Mouse (Mus musculus) mesoderm, embryonic 11.5 days (tissue): ENCODE measurements around the gene Nfam1.
A peak's percentile ranks its signal among the peaks of the same experiment; 100 is the strongest.

Source experiments
- DNase-seq: peaks from one replicate; pipeline ENCODE4 v3.0.0-alpha.2; 2012; ENCODE audit warnings: low read depth, low spot score

Gene Nfam1

GRCm38 (mm10) chr15:83038812-83039211 is 5.7 kb upstream of the Nfam1 start:
- DNase-seq, result no peak

- peak; percentile 88 for DNase-seq
Measured at GRCm38 (mm10) chr15:83037755-83038483, 4.8 kb upstream of the Nfam1 start.

GRCm38 (mm10) chr15:83036900-83037519 is 3.9 kb upstream of the Nfam1 start:
- no peak for DNase-seq

- DNase-seq, result no peak
Measured at GRCm38 (mm10) chr15:83036089-83036488, 3.0 kb upstream of the Nfam1 start.

DNA sequence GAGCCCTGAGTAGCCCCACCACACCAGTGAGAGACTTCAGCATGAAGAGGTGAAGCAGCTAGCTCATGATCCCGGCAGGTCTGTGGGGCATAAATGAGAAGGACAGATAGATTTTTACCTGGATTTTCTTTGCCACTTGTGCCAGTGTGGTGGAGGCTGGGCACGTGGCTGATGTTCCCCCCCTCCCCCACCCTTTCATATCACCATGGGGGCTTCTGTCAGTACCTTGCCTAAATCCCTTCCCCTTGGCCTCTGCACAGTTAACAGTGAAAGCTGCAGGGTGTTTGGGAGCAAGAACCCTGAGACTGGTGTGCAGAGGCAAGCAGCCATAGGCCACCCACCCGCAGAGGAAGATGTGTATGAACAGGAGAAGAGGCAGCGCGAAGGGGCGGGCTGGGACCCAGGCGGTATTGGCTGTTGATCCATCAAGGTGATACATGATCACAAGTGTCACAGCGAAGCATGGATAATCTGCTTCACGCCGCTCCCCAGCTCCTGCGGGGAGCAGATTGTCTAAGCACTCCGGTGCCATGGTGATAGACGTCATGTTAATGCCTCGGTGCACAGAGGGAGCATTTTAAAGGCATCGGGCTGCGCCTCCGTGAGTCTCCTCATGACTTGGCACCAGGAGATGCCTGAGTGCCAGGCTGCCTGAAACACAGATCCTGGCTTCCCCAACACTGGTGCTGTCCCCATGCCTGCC is 1.3 kb upstream of the Nfam1 start:
- DNase-seq, result peak; percentile 67

DNA sequence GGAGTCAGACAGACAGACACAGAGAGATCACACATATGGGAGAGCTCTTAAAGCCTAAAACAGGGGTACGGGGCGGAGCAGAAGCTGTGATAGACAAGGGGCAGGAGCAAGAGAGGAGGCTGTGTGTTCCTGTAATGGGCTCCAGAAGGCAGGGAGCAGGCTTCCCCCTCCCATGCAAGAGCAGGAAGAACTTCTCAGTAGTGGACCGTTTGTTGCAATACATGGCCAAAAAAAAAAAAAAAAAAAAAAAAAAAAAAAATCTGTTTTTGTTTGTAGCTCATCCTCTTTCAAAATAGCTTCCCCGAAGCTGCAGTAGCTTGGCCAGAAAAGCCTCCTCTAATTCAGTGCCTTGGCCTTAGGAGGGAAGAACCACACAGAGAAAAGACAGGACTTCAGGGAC is 2.2 kb downstream of the Nfam1 start:
- no peak for DNase-seq

GRCm38 (mm10) chr15:83029725-83030718 is 3.1 kb downstream of the Nfam1 start:
- DNase-seq, result no peak

GRCm38 (mm10) chr15:83026129-83026528 is 7.0 kb downstream of the Nfam1 start:
- DNase-seq, result no peak

- DNase-seq, result peak; percentile 66
Measured at GRCm38 (mm10) chr15:83025041-83025760, 7.9 kb downstream of the Nfam1 start.

- no peak for DNase-seq
Measured at GRCm38 (mm10) chr15:83022947-83023346, 10.2 kb downstream of the Nfam1 start.

DNA sequence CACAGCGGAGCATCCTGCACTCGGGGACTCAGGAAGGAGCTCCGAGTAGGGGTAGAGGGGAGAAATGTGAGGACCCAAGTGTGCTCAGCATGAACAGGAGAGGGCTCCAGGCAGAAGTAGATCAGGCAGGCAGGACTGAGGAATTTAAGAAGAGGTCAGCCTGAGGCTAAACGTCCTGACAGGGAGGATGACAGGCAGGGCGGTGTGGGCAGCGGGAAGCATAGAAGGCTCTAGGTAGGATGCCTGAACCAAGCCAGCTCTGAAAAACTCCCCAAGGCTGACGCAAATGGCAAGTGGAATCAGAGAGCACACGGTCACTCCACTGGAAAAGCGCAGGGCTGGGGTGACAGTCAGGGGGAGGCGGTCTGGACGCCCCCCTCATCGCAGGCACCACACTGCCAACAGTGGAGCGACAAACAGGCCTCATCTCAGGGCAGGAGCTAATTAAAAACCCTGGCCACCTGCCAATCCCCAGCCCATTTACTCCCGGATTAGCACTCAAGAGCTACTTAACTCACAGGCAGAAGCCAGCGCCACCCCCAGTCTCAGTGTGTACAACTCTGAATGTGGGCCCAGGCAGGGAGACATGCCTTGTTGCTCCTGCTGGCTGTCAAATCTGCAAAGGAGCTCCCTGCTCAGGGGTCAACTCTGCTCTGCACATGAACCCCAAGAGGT is 22.0 kb downstream of the Nfam1 start:
- no peak for DNase-seq

DNA sequence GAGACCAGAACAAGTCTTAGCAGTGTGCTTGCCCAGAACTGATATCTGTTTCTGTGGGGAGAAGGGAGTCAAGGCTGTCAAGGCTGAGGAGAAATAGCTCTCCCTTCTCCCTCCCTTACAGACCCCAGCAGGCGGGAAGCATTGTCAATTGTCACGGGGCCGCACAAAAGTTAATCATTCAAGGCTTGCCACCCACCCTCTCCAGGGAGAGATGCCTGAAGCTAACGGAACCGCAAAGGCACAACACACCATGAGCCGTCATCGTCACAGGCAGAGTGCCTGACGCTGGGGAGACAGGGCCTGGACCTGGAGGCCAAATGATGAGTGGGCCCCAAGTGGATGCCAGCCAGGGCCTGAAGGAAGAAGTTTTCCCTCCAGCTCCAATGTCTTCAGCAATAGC is 22.7 kb downstream of the Nfam1 start:
- no peak for DNase-seq

- DNase-seq, result no peak
Measured at GRCm38 (mm10) chr15:83009532-83009931, 23.6 kb downstream of the Nfam1 start.

- DNase-seq, result no peak
Measured at GRCm38 (mm10) chr15:83008761-83009423, 24.2 kb downstream of the Nfam1 start.

DNA sequence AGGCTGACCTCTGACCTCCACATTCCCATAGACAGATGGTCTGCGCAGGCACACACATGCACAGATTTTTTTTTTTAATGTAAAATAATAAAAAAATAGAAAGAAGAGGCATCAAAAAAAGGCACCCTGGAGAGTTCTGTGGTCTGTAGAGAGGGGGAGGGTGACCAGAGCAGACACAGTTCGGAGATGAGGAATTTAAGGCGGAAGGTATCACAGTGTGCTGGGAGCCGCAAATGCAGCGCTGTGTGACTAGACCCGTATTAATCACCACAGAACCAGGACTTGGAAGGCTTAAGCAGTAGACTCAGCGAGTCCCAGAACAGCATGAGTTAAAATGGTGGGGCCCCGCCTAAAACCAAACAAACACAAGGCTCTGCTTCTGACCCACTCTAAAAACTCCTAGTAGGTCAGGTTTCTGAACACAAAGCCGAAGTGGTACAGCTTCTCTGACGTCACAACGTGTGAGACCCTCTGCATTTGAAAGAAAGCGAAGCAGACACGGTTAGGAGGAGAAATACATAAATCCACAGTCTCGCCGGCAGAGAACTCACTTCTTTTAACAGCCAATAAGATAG is 25.7 kb downstream of the Nfam1 start:
- DNase-seq, result no peak

GRCm38 (mm10) chr15:83002665-83003548 is 30.2 kb downstream of the Nfam1 start:
- DNase-seq, result no peak

DNA sequence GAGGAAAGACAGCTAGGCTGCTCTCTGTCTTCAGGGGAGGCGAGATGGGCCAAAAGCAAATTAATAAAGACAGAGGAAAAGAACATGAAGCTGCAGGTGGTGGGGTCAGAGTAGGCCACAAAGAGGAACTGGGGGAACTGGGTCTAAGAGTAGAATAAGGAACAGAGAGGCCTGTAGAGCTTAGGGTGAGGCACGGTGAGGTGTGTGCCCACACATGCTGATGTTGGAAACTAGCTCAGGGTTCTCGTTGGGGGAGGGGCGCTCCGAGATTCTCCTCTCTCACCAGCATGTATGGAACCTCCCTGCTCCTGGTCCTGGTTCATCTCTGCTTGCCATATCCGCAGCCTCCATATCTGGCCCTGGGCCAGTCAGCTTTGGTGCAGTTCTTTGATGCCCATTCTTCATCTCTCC is 34.3 kb downstream of the Nfam1 start:
- DNase-seq, result no peak

GRCm38 (mm10) chr15:82996431-82996830 is 36.7 kb downstream of the Nfam1 start:
- no peak for DNase-seq
